Mouse (Mus musculus): Measurements from ENCODE around the gene Cnp. TPM values are rescaled to one million over a fixed set of nuclear protein-coding genes. Genes with fewer than 3 reads are reported as not detected.

Gene Cnp
- polyA plus RNA-seq, 1 experiment from 2014 or later = 19.7 TPM

DNA sequence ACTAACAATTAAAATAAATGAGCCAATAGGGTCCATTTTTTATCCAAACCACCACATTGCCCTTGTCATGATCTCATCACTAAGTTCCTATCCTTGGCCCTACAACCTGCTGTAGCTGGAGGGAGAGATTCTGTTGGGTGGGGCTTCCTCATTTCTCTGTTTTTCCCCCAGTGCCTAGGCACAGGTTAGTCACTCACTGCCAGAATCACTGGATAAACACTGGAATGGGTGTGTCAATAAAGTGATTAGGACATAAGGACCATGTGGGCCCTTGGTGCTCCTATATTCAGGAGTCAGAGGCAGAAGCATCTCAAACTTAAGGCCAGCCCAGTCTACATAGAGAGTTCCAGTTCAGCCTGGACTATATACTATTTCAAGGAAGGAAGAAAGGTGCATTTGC, 38.2 kb upstream of the Cnp start:
- H3K9ac ChIP-seq (replicated peaks) = no peak overlapping the region
- no peaks in the 10 kb centered on the region for H3K4me1 ChIP-seq
- H3K9me3 ChIP-seq = no peaks in the 10 kb centered on the region
- H3K4me2 ChIP-seq (replicated peaks) = no peak overlapping the region
- H3K36me3 ChIP-seq = no peaks in the 10 kb centered on the region
- ATAC-seq (ENCODE audit: low FRiP score, low read depth) = no peak
- H3K27ac ChIP-seq (replicated peaks) = no peak overlapping the region
- no peak overlapping the region for H3K4me3 ChIP-seq
- H3K27me3 ChIP-seq = peaks cover 10% of the 10 kb centered on the region; the same call in 1 of the 2 replicates

- no peak for ATAC-seq (ENCODE audit: low FRiP score, low read depth)
- 69% methylated on average over 6 of the region's 6 CpGs for WGBS
- Histone ChIP-seq H3K27ac (replicated peaks) (no peak overlapping the region), H3K27me3 (peaks cover 8% of the 10 kb centered on the region; the same call in 1 of the 2 replicates), H3K9me3 (no peaks in the 10 kb centered on the region), H3K36me3 (no peaks in the 10 kb centered on the region), H3K4me2 (replicated peaks) (no peak overlapping the region), H3K4me1 (peaks cover 8% of the 10 kb centered on the region), H3K4me3 (no peak overlapping the region), H3K9ac (replicated peaks) (no peak overlapping the region)
These were observed 33.7 kb upstream of the Cnp start for GRCm38 (mm10) chr11:100540966-100541365.

- H3K27me3 ChIP-seq = peaks cover 12% of the 10 kb centered on the region
- H3K4me3 ChIP-seq = no peak overlapping the region
- H3K9ac ChIP-seq (replicated peaks) = no peak overlapping the region
- no peak overlapping the region for H3K27ac ChIP-seq (replicated peaks)
- no peaks in the 10 kb centered on the region for H3K9me3 ChIP-seq
- H3K4me2 ChIP-seq (replicated peaks) = no peak overlapping the region
- peaks cover 10% of the 10 kb centered on the region for H3K4me1 ChIP-seq
- WGBS = 91% methylated on average over 2 of the region's 2 CpGs
- no peak for ATAC-seq (ENCODE audit: low FRiP score, low read depth)
- H3K36me3 ChIP-seq = no peaks in the 10 kb centered on the region
These were observed 33.1 kb upstream of the Cnp start for GRCm38 (mm10) chr11:100541577-100541976.

DNA sequence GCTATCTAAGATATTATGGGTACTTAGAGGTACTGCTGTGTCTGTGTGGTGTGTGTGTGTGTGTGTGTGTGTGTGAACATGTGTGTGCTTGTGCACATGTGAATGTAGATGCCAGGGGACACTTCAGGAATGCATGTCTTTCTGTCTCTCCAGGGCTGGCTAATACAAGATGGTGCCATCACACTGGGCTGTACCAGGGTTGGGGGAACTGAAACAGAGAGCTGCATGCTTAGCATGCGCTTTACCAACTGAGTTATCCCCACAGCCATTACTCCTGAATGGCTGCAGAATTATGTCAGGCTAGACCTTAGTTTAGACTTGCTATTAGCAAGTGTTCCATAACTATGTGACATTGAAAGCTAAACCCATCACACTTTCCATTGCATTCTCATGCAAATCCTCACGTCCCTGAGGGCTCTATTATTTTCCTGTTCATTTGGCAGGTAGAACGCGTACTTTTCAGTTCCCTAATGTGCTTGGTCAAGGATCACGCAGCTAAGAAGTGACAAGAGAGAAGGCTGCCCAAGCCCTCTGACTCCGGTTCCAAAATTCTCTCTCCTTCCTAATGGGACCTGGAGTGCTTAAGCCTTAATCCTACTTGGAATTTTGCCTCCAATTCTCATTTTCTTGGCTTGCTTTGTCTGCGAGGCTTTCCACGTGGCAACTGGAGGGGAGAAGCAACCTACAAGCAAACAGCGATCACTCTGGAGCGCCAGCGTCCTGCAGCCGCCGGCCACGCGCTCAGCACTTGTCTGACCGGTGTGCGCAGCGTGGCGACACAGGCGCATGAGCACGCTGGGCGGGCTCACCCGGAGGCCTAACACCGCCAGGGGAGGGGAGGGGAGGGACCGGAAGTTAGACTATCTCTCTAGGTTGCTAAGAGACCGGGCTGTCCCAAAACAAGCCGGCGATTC, 29.6 kb upstream of the Cnp start, which contains the start of gene Ttc25:
Ttc25 (plus strand) TSS at position 776 of the 914 bp plus-strand sequence.
- no peaks in the 10 kb centered on the region for H3K36me3 ChIP-seq
- no peaks in the 10 kb centered on the region for H3K9me3 ChIP-seq
- H3K4me3 ChIP-seq = peak within 1 kb of the TSS; percentile 44
- peaks cover 12% of the 10 kb centered on the region for H3K27me3 ChIP-seq
- peak; percentile 95 for ATAC-seq (ENCODE audit: low FRiP score, low read depth)
- peak within 1 kb of the TSS; percentile 67 for H3K4me2 ChIP-seq (replicated peaks)
- H3K27ac ChIP-seq (replicated peaks) = peak within 1 kb of the TSS; percentile 43; the same call in 1 of the 2 replicates
- whole genome bisulfite sequencing = 4% methylated on average over 28 of the region's 28 CpGs
- peaks cover 10% of the 10 kb centered on the region for H3K4me1 ChIP-seq
- peak within 1 kb of the TSS; percentile 37 for H3K9ac ChIP-seq (replicated peaks)

DNA sequence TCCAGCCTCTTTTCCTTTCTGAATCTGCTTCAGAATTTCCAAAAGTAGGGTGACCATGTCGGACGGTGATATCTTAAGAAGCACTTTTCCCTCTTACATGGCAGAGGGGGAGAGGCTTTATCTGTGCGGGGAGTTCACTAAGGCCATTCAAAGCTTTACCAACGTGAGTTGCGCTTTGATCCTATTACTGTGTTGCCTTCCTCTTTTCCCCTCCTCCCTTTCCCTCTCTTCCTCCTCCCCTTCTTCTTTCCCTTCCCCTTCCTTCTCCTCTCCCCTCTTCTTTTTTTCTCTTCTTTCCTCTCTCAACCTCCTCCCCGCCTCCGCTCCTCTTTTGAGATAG, 29.0 kb upstream of the Cnp start:
- Histone ChIP-seq H3K27me3 (peaks cover 12% of the 10 kb centered on the region), H3K27ac (replicated peaks) (no peak overlapping the region; the same call in 1 of the 2 replicates), H3K4me2 (replicated peaks) (peak overlapping the region; percentile 67), H3K9me3 (no peaks in the 10 kb centered on the region), H3K9ac (replicated peaks) (peak overlapping the region; percentile 37), H3K4me3 (peak overlapping the region; percentile 44), H3K4me1 (peaks cover 10% of the 10 kb centered on the region), H3K36me3 (no peaks in the 10 kb centered on the region)
- 21% methylated on average over 7 of the region's 7 CpGs for WGBS
- ATAC-seq (ENCODE audit: low FRiP score, low read depth) = peak; percentile 65

DNA sequence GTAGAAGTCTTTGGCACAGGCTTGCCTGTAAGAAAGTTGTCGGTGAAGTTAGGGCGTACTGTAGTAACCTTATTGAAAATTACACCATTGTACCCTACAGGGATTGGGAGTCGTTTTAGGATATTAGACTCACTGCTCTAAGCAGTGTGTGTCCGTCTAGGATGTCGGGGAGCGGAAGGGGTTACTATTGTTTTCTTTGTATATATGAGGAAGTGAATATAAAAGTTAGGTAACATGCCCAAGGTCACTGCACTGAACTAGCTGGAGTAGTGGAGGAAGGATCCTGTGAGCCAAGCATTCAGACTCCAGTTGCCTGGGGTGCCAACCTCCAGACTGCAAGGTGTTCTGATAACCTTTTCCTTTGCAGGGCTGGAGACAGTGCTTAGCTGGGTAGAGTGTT, 27.7 kb upstream of the Cnp start:
- H3K9ac ChIP-seq (replicated peaks) = no peak overlapping the region
- H3K4me1 ChIP-seq = peaks cover 10% of the 10 kb centered on the region
- no peaks in the 10 kb centered on the region for H3K9me3 ChIP-seq
- whole genome bisulfite sequencing = 88% methylated on average over 6 of the region's 6 CpGs
- no peak overlapping the region for H3K4me3 ChIP-seq
- ATAC-seq (ENCODE audit: low FRiP score, low read depth) = no peak
- no peak overlapping the region for H3K27ac ChIP-seq (replicated peaks)
- no peak overlapping the region for H3K4me2 ChIP-seq (replicated peaks)
- H3K36me3 ChIP-seq = no peaks in the 10 kb centered on the region
- H3K27me3 ChIP-seq = peaks cover 12% of the 10 kb centered on the region

GRCm38 (mm10) chr11:100548141-100548540, 26.6 kb upstream of the Cnp start:
- H3K27ac ChIP-seq (replicated peaks) = no peak overlapping the region
- no peak overlapping the region for H3K4me2 ChIP-seq (replicated peaks)
- H3K9me3 ChIP-seq = no peaks in the 10 kb centered on the region
- H3K27me3 ChIP-seq = peaks cover 12% of the 10 kb centered on the region
- H3K4me1 ChIP-seq = peaks cover 10% of the 10 kb centered on the region
- no peak overlapping the region for H3K4me3 ChIP-seq
- H3K9ac ChIP-seq (replicated peaks) = no peak overlapping the region
- 80% methylated on average over 6 of the region's 6 CpGs for WGBS
- no peak for ATAC-seq (ENCODE audit: low FRiP score, low read depth)
- H3K36me3 ChIP-seq = no peaks in the 10 kb centered on the region

GRCm38 (mm10) chr11:100549466-100549865, 25.2 kb upstream of the Cnp start:
- Histone ChIP-seq H3K27ac (replicated peaks) (no peak overlapping the region), H3K27me3 (peaks cover 6% of the 10 kb centered on the region), H3K9ac (replicated peaks) (no peak overlapping the region), H3K4me2 (replicated peaks) (no peak overlapping the region), H3K4me1 (peaks cover 10% of the 10 kb centered on the region), H3K9me3 (no peaks in the 10 kb centered on the region), H3K36me3 (no peaks in the 10 kb centered on the region), H3K4me3 (no peak overlapping the region)
- 86% methylated on average over 8 of the region's 8 CpGs for WGBS
- no peak for ATAC-seq (ENCODE audit: low FRiP score, low read depth)

DNA sequence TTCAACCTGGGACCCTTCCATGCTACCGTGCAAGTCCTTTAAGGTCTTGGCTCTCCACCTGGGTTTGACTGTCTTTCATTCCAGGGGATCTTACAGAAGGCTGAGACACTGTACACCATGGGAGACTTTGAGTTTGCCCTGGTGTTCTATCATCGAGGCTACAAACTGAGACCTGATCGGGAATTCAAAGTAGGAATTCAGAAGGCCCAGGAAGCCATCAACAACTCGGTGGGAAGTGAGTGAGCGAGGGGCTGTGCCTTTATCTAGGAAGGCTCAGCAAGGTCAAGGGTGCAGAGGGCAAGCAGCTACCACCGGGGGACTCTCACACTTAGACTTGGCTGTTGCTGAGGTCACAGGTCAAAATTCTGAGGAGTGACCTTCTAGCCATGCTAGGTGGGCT, 24.6 kb upstream of the Cnp start:
- no peak for ATAC-seq (ENCODE audit: low FRiP score, low read depth)
- H3K27me3 ChIP-seq = peaks cover 4% of the 10 kb centered on the region
- WGBS = 72% methylated on average over 6 of the region's 6 CpGs
- no peaks in the 10 kb centered on the region for H3K36me3 ChIP-seq
- H3K4me1 ChIP-seq = peaks cover 7% of the 10 kb centered on the region
- no peak overlapping the region for H3K9ac ChIP-seq (replicated peaks)
- H3K9me3 ChIP-seq = no peaks in the 10 kb centered on the region
- no peak overlapping the region for H3K27ac ChIP-seq (replicated peaks)
- H3K4me2 ChIP-seq (replicated peaks) = no peak overlapping the region
- H3K4me3 ChIP-seq = no peak overlapping the region

DNA sequence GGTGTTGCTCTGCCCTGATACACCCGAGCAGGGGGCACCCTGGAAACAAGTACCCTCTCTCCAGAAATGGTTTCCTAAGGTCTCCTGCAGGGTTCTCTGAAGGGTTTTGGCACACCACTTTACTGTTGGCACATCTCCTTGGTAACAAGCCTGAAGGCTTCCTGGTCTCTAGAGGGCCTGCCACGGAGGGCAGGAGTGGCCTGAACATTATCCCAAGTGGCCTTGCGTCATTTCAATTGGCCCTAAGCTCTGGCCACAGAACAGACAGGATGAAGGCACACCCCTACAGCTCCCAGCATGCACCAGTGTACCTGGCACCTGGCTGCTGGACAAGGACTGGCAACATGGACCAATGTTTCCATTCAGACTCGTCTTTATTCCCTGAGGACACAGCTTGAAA, 21.9 kb upstream of the Cnp start:
- no peak overlapping the region for H3K4me2 ChIP-seq (replicated peaks)
- H3K36me3 ChIP-seq = no peaks in the 10 kb centered on the region
- no peak overlapping the region for H3K27ac ChIP-seq (replicated peaks)
- no peak for ATAC-seq (ENCODE audit: low FRiP score, low read depth)
- H3K9me3 ChIP-seq = no peaks in the 10 kb centered on the region
- H3K9ac ChIP-seq (replicated peaks) = no peak overlapping the region
- WGBS = 90% methylated on average over 4 of the region's 4 CpGs
- no peaks in the 10 kb centered on the region for H3K4me1 ChIP-seq
- no peak overlapping the region for H3K4me3 ChIP-seq
- H3K27me3 ChIP-seq = no peaks in the 10 kb centered on the region

- H3K9me3 ChIP-seq = no peaks in the 10 kb centered on the region
- 17% methylated on average over 11 of the region's 11 CpGs for WGBS
- no peaks in the 10 kb centered on the region for H3K36me3 ChIP-seq
- ATAC-seq (ENCODE audit: low FRiP score, low read depth) = no peak
- H3K4me3 ChIP-seq = no peak overlapping the region
- peak overlapping the region; percentile 35 for H3K4me2 ChIP-seq (replicated peaks)
- H3K27me3 ChIP-seq = no peaks in the 10 kb centered on the region
- H3K27ac ChIP-seq (replicated peaks) = no peak overlapping the region
- H3K9ac ChIP-seq (replicated peaks) = no peak overlapping the region
- no peaks in the 10 kb centered on the region for H3K4me1 ChIP-seq
These were observed 19.1 kb upstream of the Cnp start for GRCm38 (mm10) chr11:100555583-100555982.

DNA sequence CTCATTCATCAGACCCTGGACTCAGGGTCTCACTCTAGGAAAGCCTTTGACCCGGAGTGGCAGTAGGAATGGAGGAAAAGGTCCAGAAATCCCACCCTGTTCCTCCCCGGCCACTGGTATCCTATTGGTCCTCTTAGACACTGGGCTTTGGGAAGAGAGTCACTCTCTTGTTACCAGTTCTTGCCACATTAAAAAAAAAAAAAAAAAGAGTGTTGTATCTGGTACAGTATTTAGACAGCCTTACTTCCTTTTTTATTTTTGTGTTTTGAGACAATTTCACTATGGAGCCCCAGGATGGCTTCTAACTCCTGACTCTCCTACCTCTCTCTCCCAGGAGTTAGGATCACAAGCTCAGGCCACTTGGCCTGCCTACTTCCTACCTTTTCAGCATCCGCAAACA, 17.1 kb upstream of the Cnp start:
- Histone ChIP-seq H3K9ac (replicated peaks) (no peak overlapping the region), H3K4me1 (no peaks in the 10 kb centered on the region), H3K4me2 (replicated peaks) (no peak overlapping the region), H3K36me3 (no peaks in the 10 kb centered on the region), H3K27me3 (no peaks in the 10 kb centered on the region), H3K9me3 (no peaks in the 10 kb centered on the region), H3K4me3 (no peak overlapping the region), H3K27ac (replicated peaks) (no peak overlapping the region)
- 80% methylated on average over 3 of the region's 3 CpGs for WGBS
- ATAC-seq (ENCODE audit: low FRiP score, low read depth) = no peak

Measured in midbrain, embryonic 12.5 days (tissue).